Mouse (Mus musculus) Patski (cell line): ENCODE measurements around the gene Ankmy1. TPM values are rescaled to one million over a fixed set of nuclear protein-coding genes. Genes with fewer than 3 reads are reported as not detected.

Experiments
- ATAC-seq: fragments of 100-300 bp; one replicate; pipeline ENCODE4 v1.8.0; 2021
- CTCF ChIA-PET: fragments of 350-600 bp; sonication (Branson Sonifier 250); formaldehyde crosslinking; loops from one replicate; lab custom pipeline; 2022; ENCODE audit warnings: inconsistent platforms; lab: Charles Lee
- POLR2A ChIA-PET: fragments of 350-600 bp; sonication (Branson Sonifier 250); formaldehyde crosslinking; loops from one replicate; lab custom pipeline; 2022; ENCODE audit warnings: antibody characterized with exemption, inconsistent platforms; lab: Charles Lee
- DNase-seq: peaks from one replicate; pipeline ENCODE4 v3.0.0-alpha.2; 2011; ENCODE audit warnings: low read depth, low spot score
- H3K27me3 ChIP-seq: fragments of 371-371 bp; one replicate; pipeline ENCODE4 v1.5.1; 2021
- CTCF ChIP-seq: fragments of 100-300 bp; IDR thresholded peaks from one replicate; pipeline ENCODE4 v1.5.1; 2021
- in situ Hi-C: fragments of 300-500 bp; cut with MboI; formaldehyde crosslinking; loops from 3 replicates; pipeline ENCODE4 v1.11.1; 2018; ENCODE audit warnings: low pct_unique_long_range_greater_than_20kb, mixed read lengths
- polyA plus RNA-seq: library from polyadenylated mRNA; unstranded; gene quantifications from one replicate; pipeline ENCODE4 v1.2.3, GENCODE M21; 2021

Gene Ankmy1
- polyA plus RNA-seq = 0.45 TPM

GRCm38 (mm10) chr1:92902786-92903185, at the start of gene Ankmy1:
TSS of gene Ankmy1 (minus strand) at chr1:92902906.
- DNase-seq = no peak
- ChIA-PET CTCF (interaction anchor here (1.1 to 1.9 kb wide), 3 partner anchors 206 to 291 kb away, joined by 3 to 4 read pairs (median 3); partner anchors contain the start of gene Otos), POLR2A (no interaction called here)
- ATAC-seq = no peak
- H3K27me3 ChIP-seq = no peaks in the 10 kb centered on the region
- no peak for TF ChIP-seq CTCF
- in situ Hi-C loops = no loop called here

- TF ChIP-seq CTCF = no peak
- in situ Hi-C loops = no loop called here
- DNase-seq = no peak
- ChIA-PET POLR2A (no interaction called here), CTCF (no interaction called here)
- no peaks in the 10 kb centered on the region for H3K27me3 ChIP-seq
- no peak for ATAC-seq
These were observed 47.9 kb upstream of the Ankmy1 start, which contains the start of gene Gpr35 for GRCm38 (mm10) chr1:92950607-92951006. TSS of gene Gpr35 (plus strand) at chr1:92950865.

- in situ Hi-C loops = no loop called here
- CTCF ChIA-PET = interaction anchor here (1.1 kb wide), 1 partner anchor 9 kb away, joined by 3 read pairs; no protein-coding TSS in a partner anchor
- ATAC-seq (no peak), DNase-seq (no peak)
- POLR2A ChIA-PET = interaction anchor here (0.8 kb wide), 1 partner anchor 11 kb away, joined by 3 read pairs; no protein-coding TSS in a partner anchor
- no peak for TF ChIP-seq CTCF
- no peaks in the 10 kb centered on the region for H3K27me3 ChIP-seq
These were observed 46.7 kb upstream of the Ankmy1 start for GRCm38 (mm10) chr1:92949426-92949825.

GRCm38 (mm10) chr1:92947966-92948365, 45.3 kb upstream of the Ankmy1 start:
- in situ Hi-C loops = no loop called here

GRCm38 (mm10) chr1:92943219-92943989, 40.7 kb upstream of the Ankmy1 start:
- CTCF ChIA-PET = no interaction called here
- no peak for DNase-seq
- TF ChIP-seq CTCF = no peak
- POLR2A ChIA-PET = no interaction called here
- no peaks in the 10 kb centered on the region for H3K27me3 ChIP-seq
- in situ Hi-C loops = no loop called here
- ATAC-seq = no peak

More at GRCm38 (mm10) chr1:92947966-92948365, 45.3 kb upstream of the Ankmy1 start:
- CTCF ChIA-PET = no interaction called here
- POLR2A ChIA-PET = no interaction called here
- no peak for ATAC-seq
- H3K27me3 ChIP-seq = no peaks in the 10 kb centered on the region
- TF ChIP-seq CTCF = no peak
- no peak for DNase-seq

- CTCF ChIA-PET = interaction anchor here (1.3 kb wide), 1 partner anchor 10 kb away, joined by 3 read pairs; no protein-coding TSS in a partner anchor
- in situ Hi-C loops = no loop called here
- DNase-seq = no peak
- no peaks in the 10 kb centered on the region for H3K27me3 ChIP-seq
- TF ChIP-seq CTCF = no peak
- POLR2A ChIA-PET = no interaction called here
- ATAC-seq = no peak
These were observed 37.0 kb upstream of the Ankmy1 start for GRCm38 (mm10) chr1:92939746-92940145.

- POLR2A ChIA-PET = interaction anchor here (0.8 to 0.9 kb wide), 2 partner anchors 12 to 31 kb away, joined by 3 read pairs; partner anchors contain the start of gene Dusp28
- ATAC-seq (no peak), DNase-seq (no peak)
- TF ChIP-seq CTCF = no peak
- H3K27me3 ChIP-seq = no peaks in the 10 kb centered on the region
- in situ Hi-C loops = no loop called here
- CTCF ChIA-PET = interaction anchor here (1.2 kb wide), 1 partner anchor 30 kb away, joined by 3 read pairs; no protein-coding TSS in a partner anchor
These were observed 35.1 kb upstream of the Ankmy1 start for GRCm38 (mm10) chr1:92937797-92938196.

GRCm38 (mm10) chr1:92936467-92936866, 33.8 kb upstream of the Ankmy1 start:
- no peaks in the 10 kb centered on the region for H3K27me3 ChIP-seq
- no peak for DNase-seq
- ATAC-seq = no peak
- CTCF ChIA-PET = interaction anchor here (1.2 kb wide), 2 partner anchors 25 to 29 kb away, joined by 3 read pairs; no protein-coding TSS in a partner anchor
- POLR2A ChIA-PET = no interaction called here
- TF ChIP-seq CTCF = no peak
- in situ Hi-C loops = no loop called here

GRCm38 (mm10) chr1:92935977-92936376, 33.3 kb upstream of the Ankmy1 start:
- no peaks in the 10 kb centered on the region for H3K27me3 ChIP-seq
- no peak for TF ChIP-seq CTCF
- ChIA-PET CTCF (interaction anchor here (1.2 kb wide), 1 partner anchor 24 kb away, joined by 3 read pairs; no protein-coding TSS in a partner anchor), POLR2A (no interaction called here)
- ATAC-seq (no peak), DNase-seq (no peak)
- in situ Hi-C loops = no loop called here

GRCm38 (mm10) chr1:92935054-92935962, 32.6 kb upstream of the Ankmy1 start:
- no peak for DNase-seq
- no peaks in the 10 kb centered on the region for H3K27me3 ChIP-seq
- ATAC-seq = no peak
- POLR2A ChIA-PET = interaction anchor here (0.7 kb wide), 1 partner anchor 878 kb away, joined by 3 read pairs; no protein-coding TSS in a partner anchor
- in situ Hi-C loops = no loop called here
- CTCF ChIA-PET = interaction anchor here (1.5 kb wide), 1 partner anchor 28 kb away, joined by 3 read pairs; no protein-coding TSS in a partner anchor
- TF ChIP-seq CTCF = no peak
